Mouse (Mus musculus) erythroblast, embryonic 14.5 days (primary cell): ENCODE results near the gene Pacrg.

Experiments
- GATA1 ChIP-seq: IDR thresholded peaks from 2 replicates; pipeline ENCODE4 v1.6.1; 2012; ENCODE audit warnings: low read length, inconsistent platforms, mixed read lengths
- TAL1 ChIP-seq: IDR thresholded peaks from 3 replicates; pipeline ENCODE4 v1.6.1; 2012; ENCODE audit warnings: low read length, inconsistent platforms, mixed read lengths

- TF ChIP-seq GATA1 (no peak), TAL1 (no peak)
These were observed 373.0 kb downstream of the Pacrg start for GRCm38 (mm10) chr17:10467102-10467501.
